Mouse (Mus musculus): ENCODE measurements at regions not wholly inside any gene's neighbourhood (a gene's known extent, or its start where the extent isn't known, plus 50 kb on each side); places are given as distances from the start of the nearest gene placed in this dataset.
A peak's percentile ranks its signal among the peaks of the same experiment; 100 is the strongest.
"Not testable (repeated sequence)": the region's sequence is repeated elsewhere in the genome, so short reads cannot be mapped to it uniquely, and the experiment has no call there.

- DNase-seq (ENCODE audit: low spot score in 2 of 2) = no peak
Measured at GRCm38 (mm10) chr6:70160442-70160841, 631.6 kb downstream of the Rpia start.

- DNase-seq (ENCODE audit: low spot score in 2 of 2) = not testable (repeated sequence)
Measured at GRCm38 (mm10) chr6:70155771-70156170, 636.3 kb downstream of the Rpia start.

GRCm38 (mm10) chr6:70151098-70151838 lies 640.8 kb downstream of the Rpia start:
- not testable (repeated sequence) for DNase-seq (ENCODE audit: low spot score in 2 of 2)

- peak in 1 of 2 experiments; percentile 16 for DNase-seq (ENCODE audit: low spot score in 2 of 2)
Measured at GRCm38 (mm10) chr6:70146986-70147385, 645.0 kb downstream of the Rpia start.

GRCm38 (mm10) chr6:70143341-70143740 lies 648.7 kb downstream of the Rpia start:
- DNase-seq (ENCODE audit: low spot score in 2 of 2) = not testable (repeated sequence)

GRCm38 (mm10) chr6:70116811-70117210 lies 675.2 kb downstream of the Rpia start:
- no peak for DNase-seq (ENCODE audit: low spot score in 2 of 2)

- no peak for DNase-seq (ENCODE audit: low spot score in 2 of 2)
Measured at GRCm38 (mm10) chr6:70111892-70112291, 680.1 kb downstream of the Rpia start.

- DNase-seq (ENCODE audit: low spot score in 2 of 2) = not testable (repeated sequence)
Measured at GRCm38 (mm10) chr6:70109412-70109811, 682.6 kb downstream of the Rpia start.

- DNase-seq (ENCODE audit: low spot score in 2 of 2) = no peak
Measured at GRCm38 (mm10) chr6:70103781-70104180, 688.3 kb downstream of the Rpia start.

- DNase-seq (ENCODE audit: low spot score in 2 of 2) = not testable (repeated sequence)
Measured at GRCm38 (mm10) chr6:70103174-70103573, 688.9 kb downstream of the Rpia start.

- DNase-seq (ENCODE audit: low spot score in 2 of 2) = no peak
Measured at GRCm38 (mm10) chr6:70088041-70088440, 704.0 kb downstream of the Rpia start.

GRCm38 (mm10) chr6:70073841-70074240 lies 718.2 kb downstream of the Rpia start:
- DNase-seq (ENCODE audit: low spot score in 2 of 2) = peak in 1 of 2 experiments; percentile 23

- DNase-seq (ENCODE audit: low spot score in 2 of 2) = no peak
Measured at GRCm38 (mm10) chr6:70072007-70072406, 720.0 kb downstream of the Rpia start.

GRCm38 (mm10) chr6:70067716-70068415 lies 724.2 kb downstream of the Rpia start:
- DNase-seq (ENCODE audit: low spot score in 2 of 2) = no peak

GRCm38 (mm10) chr6:70059028-70059427 lies 733.0 kb downstream of the Rpia start:
- DNase-seq (ENCODE audit: low spot score in 2 of 2) = peak in 1 of 2 experiments; percentile 27

- no peak for DNase-seq (ENCODE audit: low spot score in 2 of 2)
Measured at GRCm38 (mm10) chr6:70058374-70058773, 733.7 kb downstream of the Rpia start.

GRCm38 (mm10) chr6:70040894-70041293 lies 751.1 kb downstream of the Rpia start:
- no peak for DNase-seq (ENCODE audit: low spot score in 2 of 2)

- peak in 1 of 2 experiments; percentile 16 for DNase-seq (ENCODE audit: low spot score in 2 of 2)
Measured at GRCm38 (mm10) chr6:70033674-70034073, 758.4 kb downstream of the Rpia start.

- no peak for DNase-seq (ENCODE audit: low spot score in 2 of 2)
Measured at GRCm38 (mm10) chr6:70011555-70011954, 780.5 kb downstream of the Rpia start.

Data from spleen, postnatal 10 days (tissue).